23 mouse cellular contexts compared by ENCODE assay signal in the genomic region with DNA sequence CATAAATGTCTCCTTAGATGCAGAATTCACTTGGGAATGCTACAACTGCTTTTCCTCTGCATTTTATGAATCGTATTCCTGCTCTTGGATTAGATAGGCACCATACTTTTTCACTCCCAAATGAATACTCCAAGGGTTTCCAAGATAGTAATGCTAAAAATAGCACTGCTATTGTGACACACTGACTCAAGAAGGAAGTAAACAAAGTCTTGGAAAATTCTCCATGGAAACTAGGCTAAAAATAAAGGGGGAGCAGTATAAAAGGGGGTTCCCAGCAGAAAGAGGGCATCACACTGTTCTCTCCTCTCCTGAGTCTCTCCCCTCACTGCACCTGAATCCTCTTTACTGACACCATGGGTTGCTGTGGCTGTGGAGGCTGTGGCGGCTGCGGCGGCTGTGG. TPM values are rescaled to one million over a fixed set of nuclear protein-coding genes. Genes with fewer than 3 reads are reported as not detected.
"Had no signal": no experiment of that assay in that cellular context is flagged by ENCODE, and none has a peak within 500 bp of the region (broad histone marks: within the 10 kb centered on the region; RNA-seq: fewer than 3 reads in every experiment).

A gene (plus strand): TSS at position 288 of the 400 bp plus-strand sequence.

- H3K36me3 ChIP-seq: limb, embryonic 10.5 days; liver, embryonic 15.5 days; midbrain, embryonic 13.5 days; neural tube, embryonic 15.5 days had no signal

- H3K9ac ChIP-seq: liver, embryonic 15.5 days; midbrain, embryonic 13.5 days; neural tube, embryonic 15.5 days had no signal

- H3K4me1 ChIP-seq: limb, embryonic 10.5 days; liver, embryonic 15.5 days; midbrain, embryonic 13.5 days; neural tube, embryonic 15.5 days had no signal

- H3K4me3 ChIP-seq: layer of hippocampus, adult 2 months; limb, embryonic 10.5 days; liver, embryonic 15.5 days; midbrain, embryonic 13.5 days; myocyte; neural tube, embryonic 15.5 days had no signal

- H3K4me2 ChIP-seq: liver, embryonic 11.5 days; liver, embryonic 15.5 days; midbrain, embryonic 13.5 days; neural tube, embryonic 15.5 days had no signal

- H3K27ac ChIP-seq: layer of hippocampus, adult 2 months; limb, embryonic 10.5 days; liver, embryonic 15.5 days; macrophage; midbrain, embryonic 13.5 days; neural tube, embryonic 15.5 days had no signal

- H3K27me3 ChIP-seq: liver, embryonic 15.5 days; midbrain, embryonic 13.5 days; neural tube, embryonic 15.5 days had no signal

- H3K9me3 ChIP-seq: limb, embryonic 10.5 days; liver, embryonic 15.5 days; midbrain, embryonic 13.5 days; neural tube, embryonic 15.5 days had no signal

- ATAC-seq: midbrain, embryonic 13.5 days had no signal

- DNase-seq: kidney, adult 8-10 months; kidney, postnatal 4 days; lung, adult 2 months; lung, postnatal 14 days; right cerebral cortex, adult 18-20 months; right cerebral cortex, postnatal 25 days; thymus, postnatal 36 days had no signal

RNA-seq across cellular contexts. Expression of the gene that starts here (rescaled TPM):
- total RNA-seq: layer of hippocampus, adult 2 months; layer of hippocampus, postnatal 14 days; left cerebral cortex, adult 18-20 months; left cerebral cortex, postnatal 10 days had no signal
- polyA plus RNA-seq: kidney, embryonic 16.5 days; limb, embryonic 10.5 days; liver, embryonic 11.5 days; liver, embryonic 15.5 days; macrophage; midbrain, embryonic 13.5 days; myocyte; neural tube, embryonic 11.5 days; neural tube, embryonic 15.5 days; small intestine, adult 2 months; stomach, embryonic 16.5 days; thymus, postnatal 0 days had no signal
